Comparison of ENCODE assay signal across 15 mouse cellular contexts in genomic region chr3:30187812-30188469, GRCm38 (mm10).
DNase-seq lines count a peak whose midpoint lies in the region; ATAC-seq and TF ChIP-seq lines count a peak whose summit lies in the region.
"Had no signal": no experiment of that assay in that cellular context is flagged by ENCODE, and none has a peak within 500 bp of the region (broad histone marks: within the 10 kb centered on the region; RNA-seq: fewer than 3 reads in every experiment).

No protein-coding gene starts in this region.

- DNase-seq in heart, embryonic 10.5 days (ENCODE audit: low spot score) = no peak
- peak; percentile 6 for DNase-seq in left cerebral cortex, postnatal 4 days
- no peak for DNase-seq in left cerebral cortex, adult 11 months (ENCODE audit: low spot score)
- DNase-seq in lung, postnatal 4 days = peak; percentile 8 to 26
- no peak for DNase-seq in stomach, postnatal 0 days (ENCODE audit: low spot score)
- DNase-seq in frontal cortex, postnatal 10 days (ENCODE audit: low spot score in 2 of 2) = no peak
- DNase-seq: cerebellum, postnatal 25 days; kidney, postnatal 36 days; thymus, postnatal 36 days had no signal

- TF ChIP-seq CTCF in stomach, postnatal 0 days (IDR thresholded peaks at IDR 0.05; ENCODE audit: low read depth) = no peak

- no peaks in the 10 kb centered on the region for H3K9me3 ChIP-seq in heart, embryonic 13.5 days
- H3K9me3 ChIP-seq in heart, embryonic 10.5 days = no peaks in the 10 kb centered on the region
- H3K9me3 ChIP-seq in hindbrain, embryonic 16.5 days (ENCODE audit: control insufficient read depth, low read length) = no peaks in the 10 kb centered on the region
- H3K9me3 ChIP-seq in stomach, postnatal 0 days (ENCODE audit: control insufficient read depth, low read length) = no peaks in the 10 kb centered on the region
- H3K9me3 ChIP-seq: embryonic facial prominence, embryonic 15.5 days; intestine, embryonic 15.5 days; limb, embryonic 15.5 days had no signal

- H3K9ac ChIP-seq in heart, embryonic 13.5 days = no peak overlapping the region
- H3K9ac ChIP-seq in hindbrain, embryonic 16.5 days (ENCODE audit: low read depth, low read length) = no peak overlapping the region
- no peak overlapping the region for H3K9ac ChIP-seq in stomach, postnatal 0 days (ENCODE audit: low read length)
- H3K9ac ChIP-seq: embryonic facial prominence, embryonic 15.5 days; intestine, embryonic 15.5 days; limb, embryonic 15.5 days had no signal

- H3K4me2 ChIP-seq in heart, embryonic 13.5 days = no peak overlapping the region
- no peak overlapping the region for H3K4me2 ChIP-seq in hindbrain, embryonic 16.5 days (ENCODE audit: low read length)
- no peak overlapping the region for H3K4me2 ChIP-seq in stomach, postnatal 0 days (replicated peaks; ENCODE audit: low read depth)
- H3K4me2 ChIP-seq: embryonic facial prominence, embryonic 15.5 days; intestine, embryonic 15.5 days; limb, embryonic 15.5 days had no signal

- TF ChIP-seq EP300 in stomach, postnatal 0 days (optimal IDR thresholded peaks at IDR 0.05) = no peak

- H3K27ac ChIP-seq in heart, embryonic 13.5 days (replicated peaks) = peak overlapping the region; percentile 37; the same call in 1 of the 2 replicates
- H3K27ac ChIP-seq in heart, embryonic 10.5 days = no peak overlapping the region
- no peak overlapping the region for H3K27ac ChIP-seq in hindbrain, embryonic 16.5 days (ENCODE audit: low read depth, low read length)
- H3K27ac ChIP-seq in stomach, postnatal 0 days (replicated peaks) = no peak overlapping the region
- H3K27ac ChIP-seq: embryonic facial prominence, embryonic 15.5 days; intestine, embryonic 15.5 days; limb, embryonic 15.5 days had no signal

- no peak for ATAC-seq in heart, embryonic 13.5 days (ENCODE audit: extremely low read depth, insufficient number of reproducible peaks, low FRiP score, low TSS enrichment)
- peak; percentile 76 for ATAC-seq in hindbrain, embryonic 16.5 days
- no peak for ATAC-seq in stomach, postnatal 0 days (ENCODE audit: low FRiP score, low TSS enrichment)
- ATAC-seq: forebrain, embryonic 16.5 days; intestine, embryonic 15.5 days had no signal

- WGBS in heart, embryonic 13.5 days = 46% methylated on average over 5 of the region's 5 CpGs
- 54% methylated on average over 5 of the region's 5 CpGs for WGBS in heart, embryonic 10.5 days
- WGBS in hindbrain, embryonic 16.5 days = 33% methylated on average over 5 of the region's 5 CpGs
- WGBS in stomach, postnatal 0 days = 43% methylated on average over 5 of the region's 5 CpGs

- intact Hi-C loops in left cerebral cortex, postnatal 4 days (cut with DNase I) = no loop called here

- no peaks in the 10 kb centered on the region for H3K27me3 ChIP-seq in heart, embryonic 13.5 days (replicated peaks)
- H3K27me3 ChIP-seq in heart, embryonic 10.5 days (ENCODE audit: insufficient read depth, poor library complexity, severe bottlenecking) = no peaks in the 10 kb centered on the region
- no peaks in the 10 kb centered on the region for H3K27me3 ChIP-seq in hindbrain, embryonic 16.5 days (replicated peaks; ENCODE audit: control insufficient read depth, insufficient read depth, low read length)
- no peaks in the 10 kb centered on the region for H3K27me3 ChIP-seq in stomach, postnatal 0 days (ENCODE audit: control insufficient read depth, insufficient read depth, low read length)
- H3K27me3 ChIP-seq: embryonic facial prominence, embryonic 15.5 days; intestine, embryonic 15.5 days; limb, embryonic 15.5 days had no signal

- no peak overlapping the region for H3K4me3 ChIP-seq in heart, embryonic 13.5 days
- no peak overlapping the region for H3K4me3 ChIP-seq in heart, embryonic 10.5 days
- no peak overlapping the region for H3K4me3 ChIP-seq in hindbrain, embryonic 16.5 days (ENCODE audit: low read length)
- H3K4me3 ChIP-seq in stomach, postnatal 0 days (ENCODE audit: low read depth, low read length) = no peak overlapping the region
- H3K4me3 ChIP-seq: embryonic facial prominence, embryonic 15.5 days; intestine, embryonic 15.5 days; limb, embryonic 15.5 days had no signal

- H3K4me1 ChIP-seq in heart, embryonic 13.5 days = peaks cover 24% of the 10 kb centered on the region
- H3K4me1 ChIP-seq in heart, embryonic 10.5 days = 0 out of 2 replicates have a peak, but pooled peaks cover 2% of the 10 kb centered on the region
- H3K4me1 ChIP-seq in hindbrain, embryonic 16.5 days (ENCODE audit: control insufficient read depth, insufficient read depth, low read depth, low read length) = no peaks in the 10 kb centered on the region
- 0 out of 2 replicates have a peak, but pooled peaks cover 2% of the 10 kb centered on the region for H3K4me1 ChIP-seq in stomach, postnatal 0 days (replicated peaks; ENCODE audit: control insufficient read depth, insufficient read depth)
- H3K4me1 ChIP-seq: embryonic facial prominence, embryonic 15.5 days; intestine, embryonic 15.5 days had no signal

- H3K36me3 ChIP-seq in heart, embryonic 13.5 days = no peaks in the 10 kb centered on the region
- H3K36me3 ChIP-seq in heart, embryonic 10.5 days = no peaks in the 10 kb centered on the region
- H3K36me3 ChIP-seq in hindbrain, embryonic 16.5 days (ENCODE audit: control insufficient read depth, insufficient read depth, low read length) = no peaks in the 10 kb centered on the region
- no peaks in the 10 kb centered on the region for H3K36me3 ChIP-seq in stomach, postnatal 0 days (ENCODE audit: control insufficient read depth, insufficient read depth, low read length)
- H3K36me3 ChIP-seq: embryonic facial prominence, embryonic 15.5 days; intestine, embryonic 15.5 days; limb, embryonic 15.5 days had no signal

Comparison
In these comparisons a context has a peak if more than half of its experiments do, and no peak if none do; other contexts are left out.
1. DNase-seq: peak in left cerebral cortex, postnatal 4 days (single experiment) and lung, postnatal 4 days (2 of 2); none in heart, embryonic 10.5 days (single experiment), left cerebral cortex, adult 11 months (single experiment), stomach, postnatal 0 days (single experiment) and frontal cortex, postnatal 10 days (0 of 2).